Mouse (Mus musculus) cerebellum, adult 11-12 months (tissue): ENCODE results near the gene Gopc.
A peak's percentile ranks its signal among the peaks of the same experiment; 100 is the strongest.

Source experiments
- DNase-seq: peaks from one replicate; pipeline ENCODE4 v3.0.0; 2022

Gopc gene

DNA sequence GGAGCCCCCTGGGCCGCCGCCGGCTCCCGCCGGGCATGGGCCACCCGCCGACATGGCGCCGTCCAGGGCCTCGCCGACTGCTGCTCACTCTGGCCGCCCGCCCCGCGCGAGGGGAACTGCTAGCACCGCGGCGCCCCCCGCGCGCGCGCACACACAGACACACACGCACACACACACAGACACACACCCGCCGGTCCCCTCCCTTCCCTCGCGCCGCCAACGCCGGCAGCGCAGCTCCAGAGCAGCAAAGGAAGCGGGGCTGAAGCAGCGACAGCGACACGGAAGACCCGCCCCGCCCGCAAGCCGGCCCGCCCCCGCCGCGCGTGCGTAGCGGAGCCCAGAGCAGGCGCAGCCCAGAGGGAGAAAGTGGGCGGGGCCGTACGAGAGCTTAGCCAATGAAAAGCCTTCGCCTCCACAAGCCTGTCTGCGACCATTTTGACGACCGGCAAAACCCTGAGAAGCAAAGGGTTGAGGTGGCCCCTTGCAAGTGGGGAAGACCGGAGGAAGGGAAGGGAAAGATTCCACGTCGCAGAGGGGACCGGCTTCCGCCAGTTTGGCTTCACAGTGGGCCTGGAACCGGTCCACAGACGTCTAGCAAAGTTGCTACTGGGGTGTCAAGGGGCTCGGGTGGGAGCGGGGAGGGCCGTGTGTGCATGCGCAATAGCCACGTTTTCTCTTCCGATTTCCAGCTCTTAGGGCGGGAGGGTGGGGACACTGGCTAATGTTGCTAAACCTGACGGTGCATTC, at the start of gene Gopc:
Gene Gopc (minus strand): TSS at position 280 of the 747 bp plus-strand sequence.
- DNase-seq = peak; percentile 98

DNA sequence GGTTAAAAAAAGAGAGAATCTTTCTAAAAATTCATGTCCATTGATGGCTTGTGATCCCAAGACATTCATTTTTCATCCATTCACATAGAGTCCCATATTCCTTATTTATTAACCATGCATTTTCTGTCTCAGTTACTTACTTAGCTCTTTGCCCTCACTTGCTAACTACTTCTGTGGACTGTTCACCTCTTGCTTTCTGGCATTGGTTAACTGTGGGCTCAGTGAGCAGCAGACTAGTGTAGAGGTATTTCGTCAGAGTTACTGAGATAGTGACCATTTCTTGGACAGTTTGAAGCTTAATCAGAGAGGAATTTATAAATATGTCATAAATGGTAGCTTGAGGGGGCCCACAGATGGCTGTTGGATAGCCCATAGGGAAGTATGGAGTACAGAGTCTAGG, 49.0 kb upstream of the Gopc start:
- no peak for DNase-seq

DNA sequence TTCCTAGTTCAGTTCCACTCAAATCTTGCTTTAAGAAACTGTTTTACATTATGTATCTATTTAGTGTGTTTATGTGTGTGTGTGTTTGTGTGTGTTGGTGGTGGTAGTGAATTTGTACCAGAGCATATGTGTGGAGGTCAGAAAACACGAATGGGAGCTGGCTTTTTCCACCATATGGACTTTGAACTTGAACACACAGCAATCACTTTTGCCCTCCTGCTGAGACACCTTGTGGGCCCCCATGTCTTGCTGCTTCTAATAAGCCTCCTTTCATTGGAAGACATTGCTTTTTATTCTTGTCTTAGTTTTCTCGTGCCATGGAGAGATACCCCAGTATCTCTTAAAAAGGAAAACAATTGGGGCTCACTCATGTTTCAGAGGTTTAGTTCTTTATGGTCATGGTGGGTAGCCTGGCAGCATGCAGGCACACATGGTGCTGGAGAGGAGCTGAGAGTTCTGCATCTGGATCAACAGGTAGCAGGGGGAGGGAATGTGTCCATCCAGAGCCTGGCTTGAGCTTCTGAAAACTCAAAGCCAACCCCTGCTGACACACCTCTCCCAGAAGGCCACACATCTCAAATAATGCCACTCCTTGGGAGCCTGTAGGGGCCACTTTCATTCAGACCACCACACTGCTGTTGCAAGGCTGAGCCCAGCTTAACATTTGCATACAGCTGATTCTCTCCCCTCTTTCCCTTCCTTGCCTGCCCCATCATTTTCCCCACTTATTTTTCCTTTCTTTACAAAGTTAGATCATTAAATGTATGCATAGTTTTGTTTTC, 45.9 kb upstream of the Gopc start:
- DNase-seq = no peak

DNA sequence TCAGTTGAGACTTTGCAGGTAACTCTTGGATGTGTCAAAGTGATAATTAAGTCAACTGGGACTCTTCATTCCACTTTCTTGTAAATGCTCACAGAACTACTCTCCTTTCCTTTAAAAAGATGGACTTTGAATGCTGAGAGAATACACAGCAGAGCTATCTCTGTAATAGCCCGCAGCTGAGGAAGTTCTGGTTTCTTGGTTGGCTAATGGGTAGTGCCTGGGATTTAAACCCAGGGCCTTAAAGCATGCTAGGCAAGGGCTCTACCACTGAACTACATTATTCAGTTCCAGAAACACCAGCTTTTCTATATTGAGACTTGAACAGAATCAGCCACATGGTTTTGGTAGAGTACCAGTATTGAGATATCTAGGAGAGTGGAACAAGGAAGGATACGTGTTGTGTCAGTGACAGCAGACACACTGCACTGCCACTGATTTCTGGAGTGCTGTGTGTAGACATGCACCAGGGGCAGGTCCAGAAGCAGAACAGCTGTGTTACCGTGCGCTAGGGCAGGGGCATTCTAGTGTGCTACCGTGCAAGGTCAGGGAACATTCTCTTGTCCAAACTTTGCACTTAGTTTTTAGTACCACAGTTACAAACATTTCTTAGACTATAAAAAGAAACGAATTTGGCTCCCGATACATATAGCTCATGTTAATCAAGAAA, 44.5 kb upstream of the Gopc start:
- no peak for DNase-seq

DNA sequence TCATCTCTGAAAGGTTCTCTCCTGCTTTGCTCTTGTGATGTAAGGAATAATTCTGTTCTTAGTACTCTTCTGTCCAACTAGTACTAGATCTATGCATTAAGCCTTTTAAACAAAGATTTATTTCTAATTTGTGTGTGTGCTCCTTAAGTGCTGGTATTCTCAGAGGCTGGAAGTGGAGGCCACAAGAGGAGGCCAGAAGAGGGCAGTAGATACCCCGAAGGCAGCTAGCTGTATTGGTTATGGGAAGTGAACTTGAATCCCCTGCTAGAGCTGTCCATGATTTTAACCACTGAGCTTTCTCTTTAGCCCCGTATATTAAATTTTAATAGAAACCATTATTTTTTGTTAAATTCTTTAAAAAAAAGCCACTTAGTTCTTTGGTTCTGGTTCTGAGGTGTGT, 41.2 kb upstream of the Gopc start:
- no peak for DNase-seq

DNA sequence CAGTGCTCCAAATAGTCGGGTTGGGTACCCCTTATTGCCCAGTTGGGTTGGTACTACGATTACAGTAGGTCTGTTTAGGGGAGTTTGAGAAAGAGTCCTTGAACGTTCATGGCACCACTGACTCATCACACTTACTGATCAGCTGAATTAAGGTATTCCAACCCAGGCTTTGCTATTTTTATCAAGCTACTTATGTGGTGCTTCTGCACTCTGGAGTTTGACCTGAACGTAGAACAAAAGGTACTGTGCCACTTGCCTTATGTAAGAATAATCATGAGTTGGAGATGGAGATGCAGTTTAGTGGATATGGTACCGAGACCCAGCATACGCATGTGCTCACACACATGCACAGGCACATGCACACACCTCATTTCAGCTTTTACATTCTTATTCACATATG, 39.8 kb upstream of the Gopc start:
- DNase-seq = no peak

DNA sequence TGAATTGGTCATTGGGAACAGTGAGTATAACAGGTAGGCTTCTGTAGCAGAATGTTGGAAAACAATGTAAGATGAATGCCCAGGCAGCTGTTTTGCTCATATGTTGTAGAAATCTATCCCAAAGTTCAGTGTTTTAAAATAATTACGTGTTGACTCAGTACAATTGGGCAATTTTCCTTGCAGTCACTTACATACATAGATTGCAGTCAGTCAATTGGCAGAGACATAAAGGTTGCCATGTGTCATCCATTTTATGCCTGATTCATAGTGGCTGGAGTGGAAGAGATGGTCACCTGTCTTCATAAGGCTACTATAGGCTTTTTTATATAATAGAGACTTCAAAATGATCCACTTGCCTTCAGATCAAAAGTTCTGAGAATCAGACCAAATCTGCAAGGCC, 38.6 kb upstream of the Gopc start:
- DNase-seq = no peak

DNA sequence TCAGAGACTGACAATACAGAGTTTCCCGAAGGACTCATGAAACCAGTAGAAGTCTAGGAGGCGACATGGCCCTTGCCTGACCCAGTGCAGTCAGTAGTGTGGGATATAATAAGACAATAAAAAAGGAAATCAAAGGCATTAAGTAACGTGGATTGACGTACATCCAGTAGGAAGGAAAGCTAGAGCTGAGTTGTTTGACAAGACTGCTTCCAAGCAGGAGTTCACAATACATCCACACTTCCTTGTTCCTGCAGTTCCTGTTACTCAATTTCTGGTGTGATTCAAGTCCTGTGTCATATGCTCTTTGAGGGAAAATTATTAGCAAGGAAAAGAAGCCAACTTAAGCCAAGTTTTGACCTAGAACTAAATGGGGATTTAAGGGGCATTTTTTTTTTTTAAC, 37.5 kb upstream of the Gopc start:
- DNase-seq = no peak

DNA sequence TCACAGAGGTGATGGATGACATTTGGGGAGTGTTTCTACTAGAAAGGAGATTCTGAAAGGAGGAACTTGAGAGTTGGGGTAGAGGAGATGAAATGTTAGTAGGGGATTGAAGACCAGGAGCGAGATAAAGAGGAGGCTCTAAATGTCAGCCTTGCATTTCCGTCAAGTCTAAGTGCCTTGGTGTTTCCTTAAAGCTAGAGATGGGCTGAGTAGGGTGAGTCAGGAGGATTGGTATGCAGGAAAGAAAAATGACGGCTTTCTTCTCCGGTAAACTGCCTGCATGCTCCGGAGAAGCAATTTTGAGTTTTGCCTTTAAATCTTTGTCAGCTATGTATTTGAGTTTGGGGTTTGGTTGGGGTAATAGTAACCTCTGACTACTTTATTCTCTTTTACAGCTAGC, 37.0 kb upstream of the Gopc start:
- DNase-seq = no peak

DNA sequence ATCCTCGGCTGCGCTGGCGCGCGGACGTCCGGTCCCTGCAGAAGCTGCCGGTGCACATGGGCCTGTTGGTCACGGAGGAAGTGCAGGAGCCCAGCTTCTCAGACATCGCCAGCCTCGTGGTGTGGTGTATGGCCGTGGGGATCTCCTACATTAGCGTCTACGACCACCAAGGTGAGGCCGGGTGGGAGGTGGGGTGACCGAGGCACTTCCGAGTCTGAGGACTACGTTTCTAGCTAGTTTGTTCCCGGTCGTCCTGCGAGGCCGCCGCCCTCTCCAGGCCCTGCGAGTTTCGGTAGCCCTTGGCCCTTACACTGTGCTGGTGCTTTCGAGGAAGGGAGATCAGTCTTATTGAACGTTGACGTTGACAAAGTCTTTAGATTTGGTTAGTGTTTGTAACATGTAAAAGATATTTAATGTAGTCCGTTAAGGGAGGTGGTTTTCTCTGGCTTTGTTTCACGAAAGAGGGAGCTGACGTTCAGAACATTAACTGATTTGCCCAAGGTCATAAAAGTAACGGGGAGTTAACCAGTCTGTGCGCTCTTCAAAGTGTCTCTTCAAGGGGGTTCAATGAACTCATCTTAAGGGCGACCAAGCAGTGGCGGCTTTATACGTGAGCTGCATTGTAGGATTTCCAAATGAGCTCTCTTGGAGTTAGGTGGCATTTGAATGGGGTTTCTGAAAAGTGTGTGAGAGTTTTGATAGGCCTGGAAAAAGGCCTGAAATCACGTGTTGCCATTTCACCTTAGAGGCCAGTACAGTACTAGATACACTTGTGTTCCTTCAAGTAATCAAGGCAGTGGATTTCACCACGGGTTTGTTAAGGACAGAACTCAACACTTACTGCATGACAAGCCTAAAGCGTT, 36.3 kb upstream of the Gopc start:
- DNase-seq = no peak

DNA sequence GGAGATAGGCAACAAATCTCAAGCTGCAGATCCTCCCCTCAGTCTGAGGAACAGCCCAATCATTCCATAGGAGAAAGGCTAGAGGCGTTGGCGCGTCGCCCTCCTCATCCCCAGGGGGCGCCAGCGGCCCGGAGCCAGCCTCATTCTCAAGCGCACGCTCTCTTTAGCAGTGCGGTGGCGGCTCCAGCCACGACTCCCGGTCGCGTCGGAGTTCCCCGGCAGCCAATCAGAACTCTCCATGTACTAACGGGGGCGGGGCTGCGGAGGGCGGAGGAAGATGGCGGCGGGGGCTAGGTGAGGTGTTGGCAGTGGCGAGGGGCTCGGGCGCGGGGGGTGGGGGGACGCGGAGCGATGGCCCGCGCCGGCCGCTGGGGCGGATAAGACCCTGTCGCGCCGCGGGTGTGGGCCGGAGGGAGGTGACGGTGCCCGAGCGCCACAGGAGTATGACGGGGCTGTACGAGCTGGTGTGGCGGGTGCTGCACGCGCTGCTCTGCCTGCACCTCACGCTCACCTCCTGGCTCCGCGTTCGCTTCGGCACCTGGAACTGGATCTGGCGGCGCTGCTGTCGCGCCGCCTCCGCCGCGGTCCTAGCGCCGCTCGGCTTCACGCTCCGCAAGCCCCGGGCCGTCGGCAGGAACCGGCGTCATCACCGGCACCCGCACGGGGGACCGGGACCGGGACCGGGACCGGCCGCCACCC, 35.5 kb upstream of the Gopc start, which contains the start of gene Nus1:
Gene Nus1 (plus strand): TSS at position 249 of the 699 bp plus-strand sequence.
- peak; percentile 98 for DNase-seq

DNA sequence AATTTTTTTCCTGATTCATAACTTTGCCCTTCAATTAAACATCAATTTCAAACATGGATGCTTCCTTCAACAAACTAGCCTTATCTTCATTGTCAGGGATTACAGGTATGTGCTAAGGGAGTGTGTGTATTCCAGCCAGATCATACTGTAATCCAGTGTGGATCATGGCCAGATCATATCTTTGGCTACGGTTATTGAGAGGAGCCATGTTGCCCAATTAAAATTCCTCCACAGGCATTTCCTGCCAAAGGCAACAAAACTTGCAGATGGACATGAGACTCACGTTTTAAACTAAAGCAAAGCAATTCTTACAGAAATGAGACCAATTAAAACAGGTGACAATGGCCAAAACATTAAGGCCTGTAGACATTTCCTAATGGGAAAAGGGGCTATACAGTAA, 34.5 kb upstream of the Gopc start:
- DNase-seq = peak; percentile 15

DNA sequence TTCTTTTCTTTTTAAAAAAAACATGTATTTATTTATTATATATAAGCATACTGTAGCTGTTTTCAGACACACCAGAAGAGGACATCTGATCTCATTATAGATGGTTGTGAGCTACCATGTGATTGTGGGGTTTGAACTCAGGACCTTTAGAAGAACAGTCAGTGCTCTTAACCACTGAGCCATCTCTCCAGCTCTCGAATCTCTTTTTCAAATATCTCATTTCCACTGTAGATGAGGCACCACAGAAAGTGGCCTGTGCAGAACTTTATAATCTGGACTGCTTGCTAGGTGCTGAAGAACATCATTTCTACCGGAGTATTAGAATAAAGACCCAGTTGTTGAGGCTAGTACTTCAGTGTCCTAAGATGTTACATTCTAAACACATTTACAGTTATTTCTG, 33.1 kb upstream of the Gopc start:
- DNase-seq = no peak

DNA sequence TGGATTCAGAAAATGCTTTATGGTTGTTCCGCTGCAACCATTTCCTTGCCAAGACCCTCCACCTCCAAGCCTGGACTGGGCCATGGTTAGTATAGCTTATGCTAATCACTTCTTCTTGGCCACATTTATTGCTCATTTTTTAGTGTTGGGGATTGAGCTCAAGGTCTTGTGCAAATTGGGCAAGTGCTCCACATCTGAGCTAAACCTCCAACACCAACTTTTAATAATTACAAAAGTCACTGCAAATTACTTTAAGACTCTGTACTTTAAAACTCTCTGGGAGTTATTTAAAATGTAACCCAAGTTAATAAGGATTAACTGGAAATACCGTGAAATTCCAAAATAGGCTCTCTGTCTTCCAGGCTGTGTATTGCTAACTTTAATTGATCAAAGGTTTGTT, 25.6 kb upstream of the Gopc start:
- no peak for DNase-seq

DNA sequence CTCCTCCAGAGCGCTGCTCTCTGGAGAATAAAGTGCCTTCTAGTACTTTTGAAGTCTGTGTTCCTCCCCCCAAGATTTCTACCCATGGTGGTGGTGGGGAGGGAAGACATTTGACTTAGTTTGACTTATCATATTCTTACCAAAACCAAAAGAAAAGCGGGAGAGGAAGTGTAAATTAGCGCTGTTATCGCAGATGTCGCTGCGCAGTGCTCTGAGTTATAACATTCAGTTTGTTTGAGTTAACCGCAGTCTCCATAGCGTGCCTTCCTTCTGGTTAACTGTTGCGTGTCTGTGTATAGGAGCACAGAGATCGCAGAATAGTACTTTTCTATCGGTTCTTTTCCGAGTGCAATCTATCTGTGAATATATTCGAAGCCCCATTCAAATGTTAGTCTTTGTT, 23.2 kb upstream of the Gopc start:
- no peak for DNase-seq

DNA sequence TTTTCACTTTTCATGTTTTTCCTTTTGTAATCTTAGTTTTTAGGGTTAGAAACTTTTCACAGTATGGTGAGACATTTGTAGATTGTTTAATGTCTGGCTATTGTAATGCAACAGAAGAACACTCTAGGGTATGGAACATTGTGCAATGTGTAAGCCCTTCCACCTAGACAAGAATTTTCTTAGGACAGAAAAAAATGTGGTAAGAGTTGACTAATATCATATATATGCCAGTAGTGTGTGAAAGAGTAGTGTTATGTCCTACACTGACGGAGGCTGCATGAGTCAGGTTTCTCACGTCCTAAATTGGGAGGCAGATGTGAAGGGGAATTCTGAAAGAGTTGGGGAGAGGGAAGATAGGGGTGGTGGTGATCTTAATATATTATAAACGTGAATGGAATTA, 17.8 kb upstream of the Gopc start:
- no peak for DNase-seq

DNA sequence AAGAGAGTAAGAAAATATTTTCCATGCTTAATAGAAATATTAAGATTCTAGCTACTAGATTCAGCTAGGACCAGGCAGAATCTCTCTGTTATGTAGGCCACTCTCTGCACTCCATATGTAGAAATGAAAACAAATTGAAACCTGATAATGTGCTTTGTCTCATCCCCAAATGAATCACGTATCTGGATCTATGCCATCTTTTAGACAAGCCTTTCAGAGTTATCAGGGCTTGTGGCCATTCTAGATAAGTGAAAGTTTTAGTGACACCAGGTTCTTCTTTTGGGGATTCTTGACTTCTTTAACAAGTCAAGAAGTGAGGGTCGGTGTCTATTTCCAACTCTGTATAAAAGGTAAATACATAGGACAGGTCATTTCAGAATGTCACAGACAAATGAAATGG, 16.8 kb upstream of the Gopc start:
- DNase-seq = no peak

DNA sequence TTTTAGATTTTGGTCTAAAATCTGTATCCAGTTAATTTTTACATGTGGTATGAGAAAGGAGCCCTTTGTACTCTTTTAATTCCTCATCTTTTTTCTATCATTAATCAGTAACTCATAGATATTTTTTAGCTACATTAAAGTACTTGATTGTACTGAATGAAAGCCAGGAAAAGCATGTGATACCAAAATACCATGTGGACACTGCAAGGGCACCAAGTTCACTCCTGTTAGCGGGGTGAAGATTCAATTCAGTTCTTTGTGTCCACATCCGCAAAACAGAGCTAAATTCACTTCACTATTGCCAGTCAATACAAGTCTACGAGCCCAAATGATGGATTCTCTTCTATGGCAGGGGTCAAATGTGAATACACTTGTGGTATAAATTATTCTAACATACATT, 14.7 kb upstream of the Gopc start:
- DNase-seq = no peak

DNA sequence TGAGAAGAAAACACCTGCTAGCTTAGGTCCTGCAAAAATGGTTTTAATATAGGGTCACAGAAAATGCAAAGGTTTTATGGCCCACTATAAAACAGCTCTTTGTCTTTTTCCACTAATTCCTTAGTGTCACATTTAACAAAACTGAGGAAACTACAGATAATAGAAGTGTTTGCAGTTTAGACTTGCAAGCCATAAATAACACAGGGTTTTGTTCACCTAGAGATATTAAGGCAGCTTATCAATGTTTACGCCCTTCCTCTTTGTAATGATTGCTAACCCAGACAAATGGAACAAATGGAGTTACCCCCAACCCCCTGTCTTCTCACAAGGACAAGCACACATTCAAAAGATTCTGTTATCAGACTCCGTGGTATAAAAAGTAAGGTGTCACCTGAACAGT, 9.3 kb upstream of the Gopc start:
- DNase-seq = no peak

DNA sequence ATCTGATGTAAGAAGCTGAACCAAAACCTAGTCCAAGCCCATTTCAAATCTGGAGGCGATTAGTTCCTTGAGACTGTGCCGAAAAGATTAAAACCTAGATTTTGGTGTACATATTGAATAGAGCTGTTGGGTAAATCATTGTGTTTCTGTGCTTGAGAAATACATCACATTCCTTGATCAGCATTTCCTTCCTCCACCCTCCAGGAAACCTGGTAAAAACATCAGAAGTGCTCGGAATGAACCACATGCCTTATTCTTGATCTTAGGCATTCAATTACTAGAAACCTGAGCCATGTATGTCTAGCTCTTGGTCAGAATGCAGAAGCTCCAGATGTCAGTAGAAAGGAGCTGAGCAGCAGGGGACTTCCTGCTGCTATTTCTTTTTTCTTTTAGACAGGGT, 7.5 kb upstream of the Gopc start:
- no peak for DNase-seq

DNA sequence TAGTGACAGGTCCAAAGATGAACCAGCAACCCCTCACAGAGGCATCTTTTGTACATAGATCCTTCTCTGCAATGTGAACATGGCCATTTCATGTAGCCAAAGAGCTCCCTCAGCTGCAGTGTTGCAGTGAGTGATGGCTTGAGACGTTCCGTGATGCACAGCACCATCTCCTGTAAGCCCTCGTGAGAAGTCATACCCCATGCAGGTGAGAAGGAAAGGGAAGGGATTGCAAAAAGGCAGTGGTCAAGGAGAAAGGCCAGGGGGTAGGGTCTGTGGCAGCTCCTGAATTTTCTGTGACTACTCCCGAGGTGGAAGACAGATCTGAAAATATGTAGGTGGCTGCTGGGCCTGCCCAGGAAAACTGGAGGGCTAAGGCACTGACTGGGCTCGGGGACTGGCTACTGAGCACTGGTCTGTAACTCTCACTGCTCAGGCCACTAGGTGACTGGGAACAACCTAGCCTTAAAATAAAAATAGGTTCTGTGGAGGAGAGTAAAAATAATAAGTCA, 7.1 kb upstream of the Gopc start, which contains the start of gene Nepn:
Gene Nepn (plus strand): TSS at position 51 of the 509 bp plus-strand sequence.
- no peak for DNase-seq

DNA sequence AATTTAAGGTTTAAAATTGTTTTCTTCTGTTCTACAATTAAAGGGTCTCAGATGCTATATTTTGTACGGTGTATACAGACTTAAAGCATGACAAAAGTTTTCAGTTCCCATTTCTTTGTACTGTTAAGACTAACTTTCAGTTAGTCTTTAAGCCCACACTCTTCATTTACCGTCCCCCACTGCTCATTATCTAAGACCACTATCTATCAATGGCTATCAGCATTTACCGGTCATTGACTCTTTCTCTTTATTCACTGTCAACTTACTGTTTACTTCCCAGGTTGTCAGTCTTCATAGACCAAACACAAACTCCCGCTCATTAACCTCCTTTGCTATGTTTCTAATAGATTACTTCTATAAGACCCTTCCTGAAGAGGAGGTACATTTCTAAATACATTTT, 5.3 kb upstream of the Gopc start:
- no peak for DNase-seq
